Mouse (Mus musculus) lung, adult 18-20 months (tissue): ENCODE measurements around the gene Nol6.
"Not testable (repeated sequence)": the region's sequence is repeated elsewhere in the genome, so short reads cannot be mapped to it uniquely, and the experiment has no call there.

Experiments
- DNase-seq, 2 experiments: peaks; one replicate each; pipeline ENCODE4 v3.0.0; 2022; ENCODE audit warnings: mixed read lengths in 2 of 2

The Nol6 gene

DNA sequence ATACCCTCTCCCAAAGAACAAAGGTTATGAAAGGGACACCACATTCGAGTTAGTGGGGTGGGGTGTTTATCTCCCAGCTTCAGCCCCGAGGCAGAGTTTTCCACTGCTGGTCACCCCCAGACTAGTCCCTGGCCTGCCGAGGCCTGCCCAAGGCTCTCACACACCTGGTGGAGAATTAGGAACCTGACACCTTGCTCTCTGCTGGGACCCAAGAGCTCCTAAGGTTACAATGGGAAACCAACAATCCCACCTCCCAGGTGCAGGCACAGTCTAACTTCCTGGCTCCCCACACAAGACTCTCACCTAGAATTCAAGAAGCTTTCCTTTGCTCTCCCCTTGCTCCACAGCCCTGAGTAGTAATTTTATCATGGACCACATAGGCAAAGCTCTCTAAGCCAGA is 7.4 kb downstream of the Nol6 start:
- no peak for DNase-seq

DNA sequence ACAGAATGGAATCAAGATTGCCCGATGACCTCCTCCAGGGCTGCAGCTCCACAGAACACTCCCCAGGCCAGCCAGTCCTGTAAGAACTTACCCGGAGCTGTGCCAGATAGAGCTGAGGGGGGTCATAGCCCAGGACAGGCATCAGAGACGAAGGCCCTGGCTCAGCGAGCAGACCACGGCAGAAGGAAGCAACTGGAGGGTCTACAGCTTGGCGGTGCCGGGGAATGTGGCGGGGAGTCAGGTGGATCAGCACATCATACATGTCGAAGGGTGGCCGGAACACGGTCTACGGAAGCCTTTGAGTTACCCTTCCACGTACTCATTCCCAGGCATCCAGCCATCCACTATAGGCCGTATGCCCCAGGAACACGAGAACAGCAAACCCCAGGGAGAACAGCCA is 8.5 kb downstream of the Nol6 start:
- no peak for DNase-seq

DNA sequence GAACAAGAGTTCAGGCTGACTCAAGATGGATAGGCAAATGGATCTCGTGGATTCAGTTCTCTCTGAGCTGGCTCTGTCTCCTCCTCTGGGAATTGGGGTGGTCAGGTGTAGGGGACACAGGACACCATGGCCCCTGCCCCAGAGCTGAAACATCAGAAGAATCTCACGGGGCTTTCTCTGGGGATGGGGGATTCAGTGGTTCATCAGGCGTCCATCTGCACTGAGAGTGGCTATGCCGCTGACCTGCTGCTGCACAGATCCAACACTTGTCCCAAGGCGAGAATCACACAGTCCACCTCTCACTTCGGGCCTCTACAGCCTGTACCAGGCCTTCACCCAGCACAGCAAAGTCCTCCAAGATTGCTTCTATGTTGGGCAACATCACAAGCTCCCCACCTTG is 9.2 kb downstream of the Nol6 start:
- no peak for DNase-seq

DNA sequence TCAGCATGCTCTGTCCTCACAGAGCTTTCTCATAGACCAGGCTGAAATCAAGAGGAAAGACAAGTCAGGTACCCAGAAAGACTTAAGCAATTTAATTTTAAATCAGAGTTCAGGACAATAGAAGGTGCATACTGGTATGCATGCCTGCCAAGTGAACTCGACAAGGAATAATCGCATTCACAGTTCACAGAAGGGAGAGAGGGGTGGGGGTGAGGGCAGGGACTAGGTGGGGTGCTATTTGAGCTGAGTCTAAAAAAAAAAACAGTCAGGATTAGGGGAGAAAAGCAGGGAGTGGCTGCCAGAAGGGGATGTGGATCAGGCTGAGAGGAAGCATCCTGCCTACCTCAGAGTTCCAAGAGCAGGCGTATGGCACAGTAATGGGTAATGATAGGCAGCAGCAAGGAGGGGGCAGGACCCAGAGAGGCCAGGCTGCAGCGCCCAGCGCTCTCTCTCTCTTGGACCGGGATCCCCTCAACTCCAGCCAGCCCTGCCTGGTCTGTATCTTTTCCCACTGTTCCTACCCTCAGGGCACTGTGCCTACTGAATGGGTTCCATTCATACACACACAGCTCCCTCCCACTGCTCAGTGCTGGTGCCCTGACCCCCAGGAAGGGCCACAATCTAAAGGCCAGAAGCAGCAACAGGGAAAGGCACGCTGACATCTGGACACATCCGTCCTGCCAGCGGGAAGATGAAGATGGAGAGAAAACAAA is 9.7 kb downstream of the Nol6 start:
- no peak for DNase-seq

DNA sequence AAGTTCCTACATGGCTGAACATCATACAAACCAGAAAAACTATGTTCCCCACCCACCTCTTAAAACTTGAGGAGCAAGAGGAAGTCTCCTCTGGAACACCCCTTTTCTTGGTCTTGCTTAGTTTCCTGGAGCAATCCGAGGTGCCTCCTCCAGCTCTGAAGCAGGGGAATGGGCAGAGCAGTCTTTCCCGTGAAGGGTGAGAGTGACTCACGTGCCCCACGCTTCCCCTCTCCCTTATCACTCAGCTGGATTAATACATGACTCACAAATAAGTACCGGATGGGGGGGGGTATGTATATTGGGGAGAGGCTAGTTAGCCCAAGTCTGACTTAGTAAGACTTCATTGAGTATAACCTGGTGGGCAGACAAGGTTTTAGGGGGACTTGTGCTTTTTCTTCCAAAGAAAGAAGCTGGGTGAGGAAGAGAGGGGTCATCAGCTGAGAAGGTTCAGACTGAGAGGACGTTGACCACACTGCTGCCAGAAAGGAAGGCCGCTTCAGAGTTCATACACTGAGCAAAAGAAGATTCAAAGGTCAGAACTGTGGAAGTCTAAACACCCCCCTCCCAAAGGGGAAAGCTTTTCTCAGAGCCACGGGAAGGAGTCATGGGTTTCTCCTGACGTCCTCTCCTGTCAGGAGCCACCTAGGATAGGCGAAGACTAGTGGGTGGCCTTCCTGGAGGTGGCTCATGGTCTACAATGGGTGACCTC is 15.4 kb downstream of the Nol6 start:
- no peak for DNase-seq

DNA sequence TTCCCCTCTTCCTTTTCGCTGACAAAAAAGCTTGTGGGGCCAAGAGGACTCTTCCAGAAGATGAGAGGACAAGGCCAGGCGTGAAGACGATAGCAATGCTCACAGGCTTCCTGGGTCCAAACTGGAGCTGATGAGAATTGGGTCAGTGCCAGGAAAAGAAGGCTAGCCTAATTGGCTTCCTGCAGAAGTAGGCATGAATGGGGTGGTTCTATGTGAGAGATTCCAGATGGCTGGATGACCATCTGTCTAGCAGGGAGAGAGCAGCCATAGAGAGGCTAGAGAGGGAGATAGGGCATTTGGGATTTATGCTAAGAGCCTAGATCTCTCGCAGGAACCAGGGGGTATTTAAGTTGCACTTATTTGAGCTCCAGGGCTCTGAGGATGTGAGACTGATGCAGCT is 16.8 kb downstream of the Nol6 start:
- no peak for DNase-seq

DNA sequence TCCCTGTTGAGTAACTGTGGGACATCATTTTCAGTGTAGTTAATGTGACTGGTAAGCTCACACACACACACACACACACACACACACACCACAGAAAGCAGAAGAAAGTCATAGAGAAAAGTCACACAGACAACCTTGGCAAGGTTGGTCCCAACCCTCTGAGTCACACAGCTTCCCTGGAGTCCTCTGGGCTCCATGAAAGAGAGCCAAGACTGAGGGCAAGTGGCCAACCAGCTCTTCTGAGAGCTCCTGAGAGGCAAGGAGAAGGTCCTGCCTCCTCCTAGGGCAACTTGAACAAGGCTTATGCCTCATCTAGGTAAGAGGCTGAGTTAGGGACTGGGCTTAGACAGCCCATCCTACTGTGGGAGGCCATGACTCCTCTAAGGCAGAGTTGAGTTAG is 21.4 kb downstream of the Nol6 start:
- DNase-seq, result peak; percentile 51 to 66

DNA sequence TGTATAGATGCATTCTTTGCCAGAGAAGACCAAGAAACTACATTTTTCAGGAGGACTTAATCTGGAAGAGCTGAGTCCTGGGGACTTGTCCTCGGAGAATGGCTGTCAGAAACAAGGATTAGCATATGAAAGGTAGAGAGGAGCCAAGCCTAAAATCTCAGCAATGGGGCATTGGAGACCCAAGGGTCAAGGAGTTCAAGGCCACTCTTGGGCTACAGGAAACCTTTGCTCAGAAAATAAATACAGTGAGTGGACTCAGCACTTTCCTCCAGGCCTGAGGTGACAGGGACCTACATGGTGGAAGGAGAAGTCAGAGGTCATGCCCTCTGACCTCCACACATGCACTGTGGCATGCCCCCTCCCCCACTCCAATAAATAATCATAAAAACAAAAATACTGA is 23.3 kb downstream of the Nol6 start:
- DNase-seq, result no peak

DNA sequence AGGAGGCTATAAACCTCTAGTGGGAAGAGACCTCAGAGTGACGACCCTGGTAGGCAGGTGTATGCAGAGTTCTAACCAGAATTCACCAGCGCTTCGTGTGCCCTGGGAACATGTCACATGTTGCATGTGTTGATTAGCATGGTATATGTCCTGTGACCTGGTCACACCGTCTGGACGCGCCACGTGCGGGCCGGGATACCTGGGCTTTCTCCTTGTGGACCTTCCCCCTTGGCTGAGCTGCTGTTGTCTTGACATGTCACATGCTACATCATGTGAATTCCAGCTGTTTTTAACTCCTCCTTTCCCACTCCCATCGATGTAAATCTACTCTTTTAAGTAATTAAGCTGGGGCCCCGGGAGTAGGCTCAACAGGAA is 25.7 kb downstream of the Nol6 start:
- DNase-seq, result no peak

DNA sequence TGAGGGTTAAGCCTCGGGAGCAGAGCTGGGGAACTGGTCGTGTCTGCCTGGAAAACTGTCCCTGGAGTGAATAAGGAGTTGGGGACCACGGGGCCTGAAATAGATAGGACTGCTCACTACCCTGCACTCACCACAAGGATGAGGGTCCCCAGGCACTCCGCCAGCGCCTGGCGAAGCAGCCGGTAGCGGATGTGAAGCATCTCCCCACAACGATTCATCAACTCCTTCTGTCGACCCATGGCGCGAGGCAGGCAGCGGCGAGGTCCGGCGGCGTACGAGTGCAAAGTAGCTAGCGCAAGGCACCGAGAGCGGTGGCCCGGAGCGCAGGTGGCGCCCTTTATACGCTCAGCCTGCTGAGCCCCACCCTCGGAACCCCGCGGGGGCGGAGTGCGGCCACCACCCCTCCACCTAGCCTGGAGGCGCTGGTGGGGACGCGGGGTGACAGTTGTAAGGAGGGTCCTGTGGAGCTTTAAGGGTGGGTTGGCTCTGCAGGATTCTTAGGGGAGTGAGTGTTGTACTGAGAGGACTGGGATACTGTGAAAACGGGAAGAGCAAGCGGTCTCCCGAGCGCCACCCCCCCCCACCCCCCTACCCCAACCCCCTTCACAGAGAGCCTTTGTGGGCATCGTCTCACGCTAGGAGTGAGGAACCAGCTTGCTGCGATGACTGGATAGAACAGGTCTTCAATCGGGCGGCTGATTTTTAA is 26.2 kb downstream of the Nol6 start, which contains the start of gene Aqp3:
Gene Aqp3, minus strand, starts transcription at position 313 of the 706 bp plus-strand sequence.
- DNase-seq, result peak; percentile 28 to 43

DNA sequence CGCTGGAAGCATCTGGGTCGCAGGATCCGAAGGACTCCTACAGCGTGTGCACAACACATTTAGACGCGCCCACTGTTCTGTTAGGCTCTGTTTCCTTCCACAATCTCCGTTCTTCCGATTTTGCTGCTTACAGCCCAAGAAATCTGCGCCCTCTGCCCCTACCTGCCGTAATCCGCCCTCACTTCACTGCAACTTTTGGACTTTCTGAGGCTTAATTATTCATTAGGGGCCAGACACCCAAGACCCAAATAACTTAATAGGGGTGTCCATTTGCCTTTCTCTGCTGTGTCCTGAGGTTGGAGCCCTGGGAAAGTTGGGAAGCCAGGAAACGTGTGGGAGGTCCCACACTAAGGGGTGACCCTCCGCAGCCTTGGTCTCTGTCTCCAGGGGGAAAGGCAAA is 26.9 kb downstream of the Nol6 start:
- DNase-seq, result no peak

DNA sequence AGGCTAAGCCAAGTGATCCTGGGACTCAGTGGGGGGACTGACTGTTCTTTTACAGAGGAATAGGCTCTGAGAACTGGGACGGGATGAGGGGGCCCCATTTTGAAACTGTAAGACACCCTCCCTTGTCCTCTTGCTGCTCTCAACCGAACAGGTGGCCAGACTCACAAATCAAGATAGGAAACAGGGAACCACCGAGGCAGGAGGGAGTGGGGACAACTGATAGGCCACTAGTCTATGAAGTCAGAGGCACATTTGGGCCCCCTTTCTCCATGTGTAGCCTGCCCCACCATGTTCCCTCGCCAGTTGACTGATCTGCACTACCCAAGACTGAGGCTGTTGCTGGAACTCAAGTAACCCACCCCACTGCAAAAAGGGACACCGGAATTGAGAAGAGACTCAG is 27.5 kb downstream of the Nol6 start:
- DNase-seq, result no peak

DNA sequence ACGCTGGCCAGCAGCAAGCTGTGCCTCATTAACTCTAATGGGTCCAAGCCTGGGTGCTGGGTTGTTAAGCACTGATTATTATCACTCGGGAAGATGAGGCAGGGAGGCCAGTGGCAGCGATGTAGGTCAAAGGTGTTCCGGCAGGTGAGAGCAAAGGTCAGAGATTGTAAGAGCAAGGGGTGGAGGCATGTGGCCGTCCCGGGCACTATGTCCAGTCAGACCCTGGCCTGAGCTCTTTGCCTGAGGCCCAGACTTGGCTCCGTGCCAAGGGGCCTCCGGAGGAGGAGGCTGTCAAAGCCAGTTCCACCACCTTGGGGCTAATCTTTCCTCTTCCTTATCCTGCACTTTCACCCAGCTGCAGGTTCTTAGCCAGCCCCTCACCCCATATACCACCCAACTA is 28.1 kb downstream of the Nol6 start:
- DNase-seq, result peak in 1 of 2 experiments; percentile 21

DNA sequence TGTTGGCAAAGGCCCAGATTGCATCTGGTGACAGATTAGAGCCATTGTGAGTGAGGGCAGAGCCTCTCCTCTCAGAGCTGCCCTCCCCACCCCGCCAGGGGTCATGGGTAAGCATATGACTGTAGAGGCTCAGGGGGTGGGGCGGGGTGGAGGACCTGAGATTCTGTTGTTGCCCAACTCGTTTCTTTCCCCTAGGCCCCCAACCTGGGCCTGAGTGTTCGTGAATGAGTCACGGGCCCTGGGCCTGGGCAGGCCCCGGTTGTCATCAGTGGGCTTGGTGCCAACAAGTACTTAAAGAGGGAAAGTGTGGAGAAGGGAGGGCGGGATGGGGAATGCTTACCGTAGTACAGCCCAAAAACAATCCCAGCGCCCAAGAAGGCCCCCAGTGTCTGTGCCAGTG is 29.9 kb downstream of the Nol6 start:
- peak; percentile 31 to 70 for DNase-seq

DNA sequence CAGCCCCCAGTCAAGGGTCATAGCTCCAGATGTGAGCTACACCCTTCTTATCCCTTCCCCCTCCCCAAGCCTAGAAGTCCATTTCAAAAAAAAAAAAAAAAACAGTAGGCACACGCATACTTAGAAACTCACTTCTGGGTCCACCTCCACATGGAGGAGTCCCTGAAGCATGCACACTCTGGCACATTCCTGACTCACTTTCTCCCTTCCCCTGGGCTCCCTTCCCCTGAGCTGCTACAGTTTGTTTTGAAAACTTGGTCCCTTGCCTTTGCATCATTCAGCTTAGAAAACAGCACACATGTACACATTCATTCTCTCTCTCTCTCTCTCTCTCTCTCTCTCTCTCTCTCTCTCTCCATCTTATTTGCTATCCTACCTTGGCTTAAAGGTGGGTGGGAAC is 31.3 kb downstream of the Nol6 start:
- no peak for DNase-seq

DNA sequence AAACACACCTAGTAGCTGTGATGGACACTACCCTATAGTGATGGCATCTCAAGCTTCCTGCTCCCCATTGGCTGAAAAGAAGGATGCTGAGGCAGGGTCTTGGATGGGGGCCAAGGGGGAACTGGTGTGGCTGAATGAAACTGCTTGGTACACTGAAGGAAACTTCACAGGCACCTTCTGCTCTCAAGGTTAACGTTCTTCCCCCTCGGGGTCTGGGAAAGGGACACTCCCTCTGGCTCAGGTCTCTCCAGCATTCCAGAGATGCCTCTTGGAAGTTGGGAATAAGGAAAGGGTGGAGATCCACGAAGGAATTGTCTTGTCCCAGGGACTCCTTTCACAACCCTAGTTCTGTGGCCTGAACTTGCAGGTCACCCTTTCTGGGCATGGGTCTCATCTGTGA is 32.9 kb downstream of the Nol6 start:
- DNase-seq, result no peak

DNA sequence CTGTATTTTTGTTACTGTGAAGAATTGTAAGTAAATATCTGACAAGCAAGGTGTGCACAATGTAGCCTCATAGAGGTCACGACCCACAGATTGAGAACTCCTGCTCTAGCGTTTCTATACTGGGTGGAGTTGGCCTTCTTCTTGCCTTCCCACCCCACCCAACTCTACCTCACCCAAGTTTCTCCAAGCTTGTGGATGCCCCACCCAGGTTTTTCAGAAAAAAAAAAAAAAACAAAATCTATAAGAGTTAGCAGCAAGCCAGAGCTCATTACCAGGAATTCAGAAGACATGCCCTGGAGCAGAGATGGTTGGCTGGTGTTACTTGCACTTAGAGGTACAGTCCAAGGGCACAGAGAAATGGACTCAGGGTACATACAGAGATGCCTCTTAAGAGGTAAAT is 34.5 kb downstream of the Nol6 start:
- DNase-seq, result no peak

DNA sequence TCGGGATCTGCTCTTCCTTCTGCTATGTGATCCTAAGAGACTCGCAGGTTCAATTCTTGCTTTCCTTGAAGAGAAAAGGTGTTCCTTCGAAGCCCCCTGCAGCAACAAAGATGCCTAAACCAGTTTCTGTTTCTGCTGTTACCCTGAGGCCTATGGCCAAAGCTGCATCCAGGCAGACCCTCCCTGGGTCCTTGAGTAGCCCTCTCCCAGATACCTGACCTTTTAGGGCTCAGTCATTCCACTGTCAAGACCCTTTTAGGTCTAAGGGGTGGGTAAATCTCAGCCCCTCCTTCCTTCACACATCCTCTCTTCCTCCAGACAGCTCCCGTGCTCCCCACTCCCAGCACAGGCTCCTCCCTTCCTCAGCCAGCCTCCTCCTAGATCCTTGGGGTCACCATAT is 35.1 kb downstream of the Nol6 start:
- DNase-seq, result no peak

DNA sequence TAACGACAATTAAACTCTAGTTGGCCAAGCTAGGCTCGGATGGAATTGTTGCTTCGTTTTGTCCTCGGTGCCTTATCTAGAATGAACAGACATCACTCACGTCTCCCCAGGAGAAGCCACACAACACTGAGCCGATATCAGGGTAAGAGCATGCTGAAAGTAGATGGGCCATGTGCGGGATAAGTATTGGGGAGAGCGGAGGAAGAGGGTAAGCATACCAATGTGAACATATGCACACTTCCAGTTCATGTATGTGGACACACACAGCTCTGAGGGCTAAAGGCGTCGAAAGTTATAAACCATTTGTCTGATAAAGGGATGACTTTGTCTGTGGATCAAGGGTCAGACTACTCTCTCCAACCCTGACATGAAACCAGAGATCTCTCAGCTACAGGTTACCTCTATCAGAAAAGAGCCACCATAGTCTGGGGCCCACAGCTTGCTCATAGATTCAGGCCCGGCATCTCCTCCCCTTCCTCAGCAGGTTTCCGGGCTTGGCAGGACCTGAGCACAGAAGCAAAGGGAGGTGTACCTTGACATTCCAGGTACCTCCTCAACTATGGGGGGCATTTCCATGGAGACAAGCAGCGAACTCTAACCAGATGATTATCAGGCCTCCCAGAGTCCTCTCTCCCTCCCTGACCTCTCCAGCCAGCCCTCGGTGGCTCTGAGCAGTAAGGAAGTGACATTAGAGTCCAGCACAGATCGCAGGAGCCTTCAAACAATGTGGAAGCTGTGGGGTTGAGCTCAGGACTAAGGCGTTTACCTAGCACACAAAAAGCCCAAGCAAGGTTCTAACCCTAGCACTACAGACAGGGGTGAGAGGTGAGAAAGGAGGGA is 36.6 kb downstream of the Nol6 start:
- DNase-seq, result no peak

DNA sequence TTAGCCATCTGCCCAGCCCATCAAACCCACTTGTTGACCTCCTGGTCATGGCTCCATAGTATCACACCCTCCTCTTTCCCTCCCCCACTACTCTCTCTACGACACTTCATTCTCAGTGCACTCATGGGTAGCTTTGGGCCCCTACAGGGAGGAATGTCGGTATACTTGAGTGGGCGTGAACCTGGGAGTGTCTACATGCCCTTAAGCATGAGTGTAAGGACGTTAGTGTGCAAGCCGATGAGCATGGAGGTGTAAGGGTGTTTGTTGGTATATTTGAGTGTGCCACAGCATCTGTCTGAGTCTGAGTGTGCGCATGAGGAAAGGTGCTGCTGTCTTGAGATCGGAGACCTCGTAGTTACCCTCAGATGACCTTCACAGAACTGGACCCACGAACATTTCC is 37.3 kb downstream of the Nol6 start:
- DNase-seq, result no peak

DNA sequence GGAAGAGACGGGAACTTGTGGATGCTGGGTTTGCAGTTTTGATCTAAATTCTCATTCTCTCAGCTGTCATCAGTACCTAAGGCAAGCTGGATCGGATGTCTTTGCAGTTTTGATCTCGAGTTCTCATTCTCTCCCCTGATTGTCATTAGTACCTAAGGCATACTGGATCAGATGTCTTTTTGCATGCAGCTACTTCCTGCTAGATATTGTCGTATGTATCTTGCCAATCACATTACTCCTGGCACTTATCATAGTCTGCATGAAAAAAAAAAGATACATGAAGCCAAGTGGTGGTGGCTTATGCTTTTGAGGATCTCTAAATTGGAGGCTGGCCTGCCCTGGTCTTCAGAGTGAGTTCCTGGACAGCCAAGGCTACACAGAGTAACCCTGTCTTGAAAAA is 39.4 kb downstream of the Nol6 start:
- no peak for DNase-seq

DNA sequence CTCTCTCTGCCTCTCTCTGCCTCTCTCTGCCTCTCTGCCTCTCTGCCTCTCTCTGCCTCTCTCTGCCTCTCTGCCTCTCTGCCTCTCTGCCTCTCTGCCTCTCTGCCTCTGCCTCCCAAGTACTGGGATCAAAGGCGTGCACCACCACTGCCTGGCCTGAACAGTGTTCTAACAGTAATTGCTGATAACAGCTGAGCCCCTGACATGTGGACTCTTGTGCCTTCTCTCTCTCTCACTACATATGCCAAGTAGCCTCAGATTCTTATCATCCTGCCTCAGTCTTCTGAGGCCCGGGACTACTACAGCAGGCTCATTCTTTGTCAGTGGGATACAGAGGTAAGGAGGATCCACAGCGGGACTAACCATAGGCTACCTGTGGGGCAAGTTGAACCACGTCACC is 41.5 kb downstream of the Nol6 start:
- DNase-seq, result not testable (repeated sequence)

DNA sequence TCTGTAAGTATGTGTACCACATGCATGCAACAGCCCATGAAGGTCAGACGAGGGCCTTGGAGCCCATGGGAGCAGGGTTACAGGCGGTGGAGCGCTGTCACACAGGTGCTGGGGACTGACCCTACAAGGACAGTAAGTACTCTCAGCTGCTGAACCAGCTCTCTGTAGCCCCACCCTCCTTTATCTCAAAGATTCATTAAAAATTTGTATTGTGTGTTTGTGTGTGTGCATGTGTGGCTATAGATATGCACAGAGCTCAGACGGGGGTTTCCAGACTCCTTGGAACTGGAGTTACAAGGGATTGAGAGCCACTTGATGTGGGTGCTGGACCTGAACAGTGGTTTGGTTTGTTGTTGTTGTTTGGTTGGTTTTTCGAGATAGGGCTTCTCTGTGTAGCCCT is 42.5 kb downstream of the Nol6 start:
- DNase-seq, result no peak
